Mouse (Mus musculus) megakaryocyte, embryonic 14.5 days (primary cell): Measurements from ENCODE around the gene Nedd1.

ENCODE experiments used
- FLI1 ChIP-seq: IDR thresholded peaks from 2 replicates; pipeline ENCODE4 v1.6.1; 2012; ENCODE audit warnings: low read length, inconsistent platforms, mixed read lengths
- GATA1 ChIP-seq: IDR thresholded peaks from 3 replicates; pipeline ENCODE4 v1.6.1; 2012; ENCODE audit warnings: mixed read lengths, low read length, inconsistent platforms, borderline replicate concordance

DNA sequence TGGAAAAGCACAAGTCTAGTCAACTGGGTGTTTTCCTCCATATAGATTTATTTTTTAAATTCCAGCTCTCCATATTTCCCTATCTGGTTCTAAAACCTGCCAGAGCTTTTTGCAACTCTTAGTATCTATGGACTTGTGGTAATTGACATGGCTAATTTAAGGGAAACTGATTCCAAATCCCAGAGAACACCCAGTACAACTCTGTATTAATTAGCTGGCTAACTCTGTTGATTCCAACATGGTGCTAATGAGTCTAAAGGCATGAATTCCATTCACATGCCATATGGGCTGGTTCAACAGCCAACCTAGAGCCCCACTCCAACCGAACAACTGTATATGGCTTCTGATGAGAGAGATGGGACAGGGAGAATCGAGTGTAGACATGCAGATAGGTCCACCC is 74.5 kb downstream of the Nedd1 start:
- TF ChIP-seq GATA1 (no peak), FLI1 (no peak)
